Mouse (Mus musculus) central nervous system, embryonic 11.5 days (tissue): Measurements from ENCODE around the gene Ttc25. TPM values are rescaled to one million over a fixed set of nuclear protein-coding genes. Genes with fewer than 3 reads are reported as not detected.

Experiments used
- polyA plus RNA-seq: library from polyadenylated mRNA; depleted of rRNA; stranded (reverse); fragments of >200 nt; gene quantifications from 2 replicates; pipeline ENCODE4 v1.2.3, GENCODE M21; 2012; rRNA removed

Ttc25 gene
- polyA plus RNA-seq, result 1.1 and 1.6 TPM in 2 replicates

GRCm38 (mm10) chr11:100544832-100545745 is at the start of gene Ttc25:
Ttc25 (plus strand) TSS chr11:100545607.

GRCm38 (mm10) chr11:100527458-100528374 is 17.7 kb upstream of the Ttc25 start, which contains the start of gene Acly:
Acly (minus strand) TSS chr11:100528000.

GRCm38 (mm10) chr11:100574708-100575483 is 29.5 kb downstream of the Ttc25 start, which contains the start of gene Cnp:
Cnp (plus strand) TSS chr11:100574904.

GRCm38 (mm10) chr11:100618761-100619484 is 73.5 kb downstream of the Ttc25 start, which contains the start of gene Nkiras2:
Nkiras2 (plus strand) TSS chr11:100619244.

GRCm38 (mm10) chr11:100619982-100620381 is 74.6 kb downstream of the Ttc25 start, which contains the start of gene Dnajc7:
Dnajc7 (minus strand) TSS chr11:100620168.

Other genes with a start within 250 kb of the Ttc25 start
- gene Eif1, start 225.7 kb upstream of the Ttc25 start, polyA plus RNA-seq, result 215 and 452 TPM in 2 replicates
- gene Gast, start 211.2 kb upstream of the Ttc25 start, polyA plus RNA-seq, result 0.19 TPM in 1 of 2 replicates, not detected in the other
- 33.8 and 134 TPM in 2 replicates for gene Hap1, start 189.5 kb upstream of the Ttc25 start, polyA plus RNA-seq
- gene Jup, start 147.8 kb upstream of the Ttc25 start, polyA plus RNA-seq, result 21.6 and 38.3 TPM in 2 replicates
- gene P3h4, start 130.8 kb upstream of the Ttc25 start, polyA plus RNA-seq, result 16.9 and 31.2 TPM in 2 replicates
- 28.6 and 64.3 TPM in 2 replicates for gene Fkbp10, start 129.9 kb upstream of the Ttc25 start, polyA plus RNA-seq
- 71.6 and 105 TPM in 2 replicates for gene Nt5c3b, start 103.8 kb upstream of the Ttc25 start, polyA plus RNA-seq
- 0.86 and 1.3 TPM in 2 replicates for gene Klhl10, start 103.7 kb upstream of the Ttc25 start, polyA plus RNA-seq
- gene Klhl11, start 72.9 kb upstream of the Ttc25 start, polyA plus RNA-seq, result 9.5 and 9.8 TPM in 2 replicates
- 174 and 188 TPM in 2 replicates for gene Acly, start 17.6 kb upstream of the Ttc25 start, polyA plus RNA-seq
- 10.0 and 14.6 TPM in 2 replicates for gene Cnp, start 29.3 kb downstream of the Ttc25 start, polyA plus RNA-seq
- 67.2 and 77.8 TPM in 2 replicates for gene Nkiras2, start 73.6 kb downstream of the Ttc25 start, polyA plus RNA-seq
- 267 and 311 TPM in 2 replicates for gene Dnajc7, start 74.6 kb downstream of the Ttc25 start, polyA plus RNA-seq
- 0.35 and 0.65 TPM in 2 replicates for gene Zfp385c, start 146.8 kb downstream of the Ttc25 start, polyA plus RNA-seq
- gene Dhx58, start 158.7 kb downstream of the Ttc25 start, polyA plus RNA-seq, result 3.2 and 3.3 TPM in 2 replicates
- gene Kat2a, start 166.9 kb downstream of the Ttc25 start, polyA plus RNA-seq, result 49.7 and 54.3 TPM in 2 replicates
- 0.21 TPM in 1 of 2 replicates, not detected in the other for gene Hspb9, start 168.2 kb downstream of the Ttc25 start, polyA plus RNA-seq
- 91.1 and 137 TPM in 2 replicates for gene Rab5c, start 192.6 kb downstream of the Ttc25 start, polyA plus RNA-seq
- 6.4 and 7.2 TPM in 2 replicates for gene Kcnh4, start 214.3 kb downstream of the Ttc25 start, polyA plus RNA-seq
- 0.28 TPM in 1 of 2 replicates, not detected in the other for gene Hcrt, start 217.3 kb downstream of the Ttc25 start, polyA plus RNA-seq
- 5.8 and 6.6 TPM in 2 replicates for gene Ghdc, start 225.3 kb downstream of the Ttc25 start, polyA plus RNA-seq